Mouse (Mus musculus) right cerebral cortex, postnatal 14 days (tissue): ENCODE measurements around the gene Prpsap1.

ENCODE experiments used
- DNase-seq: peaks from one replicate; pipeline ENCODE4 v3.0.0; 2022

The Prpsap1 gene

GRCm38 (mm10) chr11:116442129-116442866 lies 51.7 kb downstream of the Prpsap1 start:
- no peak for DNase-seq

- DNase-seq: no peak
Observed at GRCm38 (mm10) chr11:116440408-116441068, 53.5 kb downstream of the Prpsap1 start.

GRCm38 (mm10) chr11:116439269-116440240 lies 54.4 kb downstream of the Prpsap1 start:
- DNase-seq: no peak

GRCm38 (mm10) chr11:116437541-116437940 lies 56.5 kb downstream of the Prpsap1 start:
- DNase-seq: no peak

- DNase-seq: no peak
Observed at GRCm38 (mm10) chr11:116436725-116437331, 57.2 kb downstream of the Prpsap1 start.

- no peak for DNase-seq
Observed at GRCm38 (mm10) chr11:116435992-116436724, 57.8 kb downstream of the Prpsap1 start.

- DNase-seq: no peak
Observed at GRCm38 (mm10) chr11:116434967-116435752, 58.8 kb downstream of the Prpsap1 start.

- DNase-seq: peak; percentile 61
Observed at GRCm38 (mm10) chr11:116434287-116434966, 59.6 kb downstream of the Prpsap1 start.

GRCm38 (mm10) chr11:116433356-116434286 lies 60.4 kb downstream of the Prpsap1 start, which contains the start of gene Ubald2:
TSS of gene Ubald2 (plus strand) at chr11:116434094.
- DNase-seq: peak; percentile 98

- no peak for DNase-seq
Observed at GRCm38 (mm10) chr11:116432593-116433355, 61.2 kb downstream of the Prpsap1 start.

- DNase-seq: no peak
Observed at GRCm38 (mm10) chr11:116432127-116432526, 61.9 kb downstream of the Prpsap1 start.

GRCm38 (mm10) chr11:116431428-116432077 lies 62.4 kb downstream of the Prpsap1 start:
- no peak for DNase-seq

- DNase-seq: no peak
Observed at GRCm38 (mm10) chr11:116430723-116431427, 63.1 kb downstream of the Prpsap1 start.

- no peak for DNase-seq
Observed at GRCm38 (mm10) chr11:116429862-116430613, 64.0 kb downstream of the Prpsap1 start.

GRCm38 (mm10) chr11:116428872-116429859 lies 64.8 kb downstream of the Prpsap1 start:
- no peak for DNase-seq
